ENCODE assay signal across 21 mouse cellular contexts in genomic region chr6:134889763-134890162, GRCm38 (mm10). TPM values are rescaled to one million over a fixed set of nuclear protein-coding genes. Genes with fewer than 3 reads are reported as not detected.
A peak's percentile ranks its signal among the peaks of the same experiment; 100 is the strongest.
DNase-seq lines count a peak whose midpoint lies in the region; ATAC-seq and TF ChIP-seq lines count a peak whose summit lies in the region.
"Had no signal": no experiment of that assay in that cellular context is flagged by ENCODE, and none has a peak within 500 bp of the region (broad histone marks: within the 10 kb centered on the region; RNA-seq: fewer than 3 reads in every experiment).

No protein-coding gene starts in this region.

- intact Hi-C loops in left cerebral cortex, adult 2 months (cut with DNase I), result no loop called here
- intact Hi-C loops in left cerebral cortex, postnatal 10 days (cut with DNase I), result loop anchor here (5.0 kb wide), 1 partner anchor 33 kb away; the partner anchor contains the start of gene Cdkn1b

- no peak overlapping the region for H3K9ac ChIP-seq in forebrain, embryonic 12.5 days
- H3K9ac ChIP-seq in hindbrain, embryonic 14.5 days, result no peak overlapping the region
- no peak overlapping the region for H3K9ac ChIP-seq in midbrain, embryonic 13.5 days (replicated peaks)
- H3K9ac ChIP-seq: liver, embryonic 14.5 days had no signal

- WGBS in forebrain, embryonic 10.5 days, result 91% methylated on average over 1 of the region's 1 CpGs
- WGBS in forebrain, embryonic 12.5 days, result 77% methylated on average over 1 of the region's 1 CpGs
- 100% methylated on average over 1 of the region's 1 CpGs for WGBS in hindbrain, embryonic 14.5 days
- WGBS in midbrain, embryonic 13.5 days, result 72% methylated on average over 1 of the region's 1 CpGs
- 76% methylated on average over 1 of the region's 1 CpGs for WGBS in lung, adult 2 months

- no peak for TF ChIP-seq POLR2A in lung, adult 2 months (IDR thresholded peaks at IDR 0.05; ENCODE audit: borderline replicate concordance, extremely low read depth, low read depth, low read length)

- H3K36me3 ChIP-seq in forebrain, embryonic 10.5 days (replicated peaks), result peaks cover 8% of the 10 kb centered on the region
- 0 out of 2 replicates have a peak, but pooled peaks cover 2% of the 10 kb centered on the region for H3K36me3 ChIP-seq in forebrain, embryonic 12.5 days (replicated peaks)
- H3K36me3 ChIP-seq in hindbrain, embryonic 14.5 days (replicated peaks; ENCODE audit: control insufficient read depth, insufficient read depth), result no peaks in the 10 kb centered on the region
- H3K36me3 ChIP-seq in midbrain, embryonic 13.5 days, result no peaks in the 10 kb centered on the region

- H3K27me3 ChIP-seq in forebrain, embryonic 10.5 days (ENCODE audit: poor library complexity, severe bottlenecking), result no peaks in the 10 kb centered on the region
- no peaks in the 10 kb centered on the region for H3K27me3 ChIP-seq in forebrain, embryonic 12.5 days
- no peaks in the 10 kb centered on the region for H3K27me3 ChIP-seq in hindbrain, embryonic 14.5 days (ENCODE audit: control insufficient read depth, insufficient read depth, low read length)
- H3K27me3 ChIP-seq in midbrain, embryonic 13.5 days, result no peaks in the 10 kb centered on the region

- no peaks in the 10 kb centered on the region for H3K9me3 ChIP-seq in forebrain, embryonic 10.5 days
- H3K9me3 ChIP-seq in forebrain, embryonic 12.5 days, result no peaks in the 10 kb centered on the region
- H3K9me3 ChIP-seq in hindbrain, embryonic 14.5 days (ENCODE audit: control insufficient read depth, low read length), result no peaks in the 10 kb centered on the region
- no peaks in the 10 kb centered on the region for H3K9me3 ChIP-seq in midbrain, embryonic 13.5 days
- H3K9me3 ChIP-seq: G1E had no signal

- peaks cover 54% of the 10 kb centered on the region for H3K4me1 ChIP-seq in forebrain, embryonic 10.5 days
- peaks cover 37% of the 10 kb centered on the region for H3K4me1 ChIP-seq in forebrain, embryonic 12.5 days
- H3K4me1 ChIP-seq in hindbrain, embryonic 14.5 days (replicated peaks; ENCODE audit: control insufficient read depth, insufficient read depth, low read length), result peaks cover 32% of the 10 kb centered on the region
- H3K4me1 ChIP-seq in midbrain, embryonic 13.5 days (replicated peaks), result peaks cover 39% of the 10 kb centered on the region
- no peaks in the 10 kb centered on the region for H3K4me1 ChIP-seq in lung, adult 2 months (ENCODE audit: control insufficient read depth, insufficient read depth, low read length)

- no peak for ATAC-seq in forebrain, embryonic 12.5 days (ENCODE audit: low FRiP score)
- no peak for ATAC-seq in hindbrain, embryonic 14.5 days (ENCODE audit: low FRiP score)
- ATAC-seq in midbrain, embryonic 13.5 days, result no peak
- ATAC-seq: activated CD4-positive, CD25-positive, alpha-beta regulatory T cell, adult 4 months; CD4-positive, CD25-positive, alpha-beta regulatory T cell, adult 4 months; intestine, embryonic 16.5 days had no signal

- no peak for DNase-seq in forebrain, embryonic 10.5 days (ENCODE audit: extremely low spot score, low spot score)
- no peak for DNase-seq in left cerebral cortex, adult 2 months (ENCODE audit: extremely low spot score in 1 of 2, low spot score in 2 of 2)
- DNase-seq in left cerebral cortex, postnatal 10 days (ENCODE audit: extremely low spot score in 1 of 2, low spot score in 2 of 2), result no peak
- DNase-seq in hindbrain, embryonic 14.5 days (ENCODE audit: low spot score), result no peak
- no peak for DNase-seq in frontal cortex, postnatal 14 days (ENCODE audit: low spot score in 2 of 2)
- no peak for DNase-seq in lung, adult 2 months
- DNase-seq: adrenal gland, postnatal 10 days; cerebellum, adult 2 months; kidney, adult 9 months; kidney, postnatal 14 days; lung, postnatal 4 days; thymus, adult 2 months; thymus, postnatal 4 days had no signal

- H3K4me3 ChIP-seq in forebrain, embryonic 10.5 days, result no peak overlapping the region
- no peak overlapping the region for H3K4me3 ChIP-seq in forebrain, embryonic 12.5 days (replicated peaks)
- H3K4me3 ChIP-seq in left cerebral cortex, adult 2 months, result no peak overlapping the region
- no peak overlapping the region for H3K4me3 ChIP-seq in hindbrain, embryonic 14.5 days (replicated peaks; ENCODE audit: low read length)
- no peak overlapping the region for H3K4me3 ChIP-seq in midbrain, embryonic 13.5 days (replicated peaks)
- H3K4me3 ChIP-seq in lung, adult 2 months (replicated peaks; ENCODE audit: extremely low read depth, low read depth, low read length), result no peak overlapping the region
- H3K4me3 ChIP-seq: myocyte had no signal

- H3K4me2 ChIP-seq in forebrain, embryonic 12.5 days, result no peak overlapping the region
- no peak overlapping the region for H3K4me2 ChIP-seq in hindbrain, embryonic 14.5 days (replicated peaks)
- no peak overlapping the region for H3K4me2 ChIP-seq in midbrain, embryonic 13.5 days (replicated peaks)

- peak overlapping the region; percentile 89; the same call in 1 of the 2 replicates for H3K27ac ChIP-seq in forebrain, embryonic 10.5 days
- no peak overlapping the region for H3K27ac ChIP-seq in forebrain, embryonic 12.5 days
- H3K27ac ChIP-seq in left cerebral cortex, adult 2 months, result peak overlapping the region; percentile 96
- H3K27ac ChIP-seq in hindbrain, embryonic 14.5 days, result peak overlapping the region; percentile 90
- peak overlapping the region; percentile 92 for H3K27ac ChIP-seq in midbrain, embryonic 13.5 days
- H3K27ac ChIP-seq: liver, embryonic 14.5 days had no signal

- TF ChIP-seq CTCF in left cerebral cortex, adult 2 months (IDR thresholded peaks at IDR 0.05), result no peak
- no peak for TF ChIP-seq CTCF in lung, adult 2 months (IDR thresholded peaks at IDR 0.05; ENCODE audit: insufficient read depth, low read length)

RNA-seq across cellular contexts. Expression of gene Gpr19, which starts 8.6 kb away (rescaled TPM):
- polyA plus RNA-seq in forebrain, embryonic 10.5 days (2016; fragmentation: Nextera tagmentation; extraction: Ambion mirVana), result 28.7 and 28.8 TPM in 2 replicates
- 38.5 and 45.6 TPM in 2 replicates for polyA plus RNA-seq in forebrain, embryonic 12.5 days (2016; fragmentation: Nextera tagmentation; extraction: Ambion mirVana)
- total RNA-seq in left cerebral cortex, adult 2 months (2021), result 10 to 100 TPM; 22.2 to 26.9 TPM
- 10 to 100 TPM; 23.4 to 26.0 TPM for total RNA-seq in left cerebral cortex, postnatal 10 days (2021)
- 34.0 and 37.1 TPM in 2 replicates for polyA plus RNA-seq in hindbrain, embryonic 14.5 days (2014; fragmentation: Nextera tagmentation; extraction: Ambion mirVana)
- 45.0 and 47.9 TPM in 2 replicates for polyA plus RNA-seq in midbrain, embryonic 13.5 days (2015; fragmentation: Nextera tagmentation; extraction: Ambion mirVana)
- 6.0 and 9.2 TPM in 2 replicates for polyA plus RNA-seq in lung, adult 2 months (2012; rRNA removed)

RNA-seq across cellular contexts. Expression of gene Cdkn1b, which starts 30.4 kb away (rescaled TPM):
- polyA plus RNA-seq in forebrain, embryonic 10.5 days (2016; fragmentation: Nextera tagmentation; extraction: Ambion mirVana), result 17.9 and 19.0 TPM in 2 replicates
- polyA plus RNA-seq in forebrain, embryonic 12.5 days (2016; fragmentation: Nextera tagmentation; extraction: Ambion mirVana), result 36.4 and 40.5 TPM in 2 replicates
- total RNA-seq in left cerebral cortex, adult 2 months (2021), result 10 to 100 TPM; 36.8 to 42.3 TPM
- 10 to 100 TPM; 45.0 to 46.9 TPM for total RNA-seq in left cerebral cortex, postnatal 10 days (2021)
- polyA plus RNA-seq in hindbrain, embryonic 14.5 days (2014; fragmentation: Nextera tagmentation; extraction: Ambion mirVana), result 18.5 and 19.0 TPM in 2 replicates
- 33.8 and 35.1 TPM in 2 replicates for polyA plus RNA-seq in midbrain, embryonic 13.5 days (2015; fragmentation: Nextera tagmentation; extraction: Ambion mirVana)
- 26.9 and 31.6 TPM in 2 replicates for polyA plus RNA-seq in lung, adult 2 months (2012; rRNA removed)

RNA-seq across cellular contexts. Expression of gene Crebl2, which starts 59.8 kb away (rescaled TPM):
- polyA plus RNA-seq in forebrain, embryonic 10.5 days (2016; fragmentation: Nextera tagmentation; extraction: Ambion mirVana), result 0.86 and 1.1 TPM in 2 replicates
- 1.7 and 1.8 TPM in 2 replicates for polyA plus RNA-seq in forebrain, embryonic 12.5 days (2016; fragmentation: Nextera tagmentation; extraction: Ambion mirVana)
- 10 to 100 TPM; 38.4 to 39.3 TPM for total RNA-seq in left cerebral cortex, adult 2 months (2021)
- 1 to 10 TPM; 8.6 to 9.5 TPM for total RNA-seq in left cerebral cortex, postnatal 10 days (2021)
- polyA plus RNA-seq in hindbrain, embryonic 14.5 days (2014; fragmentation: Nextera tagmentation; extraction: Ambion mirVana), result 3.2 and 3.3 TPM in 2 replicates
- polyA plus RNA-seq in midbrain, embryonic 13.5 days (2015; fragmentation: Nextera tagmentation; extraction: Ambion mirVana), result 3.7 and 4.3 TPM in 2 replicates
- 15.9 and 25.1 TPM in 2 replicates for polyA plus RNA-seq in lung, adult 2 months (2012; rRNA removed)
